Mouse (Mus musculus): ENCODE results near the gene Tmem87b. TPM values are rescaled to one million over a fixed set of nuclear protein-coding genes. Genes with fewer than 3 reads are reported as not detected.
A peak's percentile ranks its signal among the peaks of the same experiment; 100 is the strongest.

Tmem87b gene
- polyA plus RNA-seq, 1 experiment from 2014 or later = 20.4 TPM

- Histone ChIP-seq H3K9ac (ENCODE audit: low read depth, low read length) (no peak overlapping the region), H3K4me3 (ENCODE audit: low read depth, low read length) (no peak overlapping the region), H3K27ac (ENCODE audit: low read depth, low read length) (no peak overlapping the region), H3K4me1 (ENCODE audit: control insufficient read depth, insufficient read depth, low read length) (peaks cover 6% of the 10 kb centered on the region; the same call in 1 of the 2 replicates), H3K27me3 (ENCODE audit: control insufficient read depth, insufficient read depth, low read length) (no peaks in the 10 kb centered on the region), H3K4me2 (no peak overlapping the region), H3K36me3 (ENCODE audit: control insufficient read depth, insufficient read depth, low read length) (no peaks in the 10 kb centered on the region), H3K9me3 (replicated peaks; ENCODE audit: control insufficient read depth, low read length) (no peaks in the 10 kb centered on the region)
- ATAC-seq (replicated peaks; ENCODE audit: insufficient number of reproducible peaks, low FRiP score, low TSS enrichment) = no peak
- 48% methylated on average over 2 of the region's 2 CpGs for WGBS (ENCODE audit: insufficient replicate concordance)
Observed at GRCm38 (mm10) chr2:128812761-128813160, 5.2 kb upstream of the Tmem87b start.

GRCm38 (mm10) chr2:128816311-128816710, 1.6 kb upstream of the Tmem87b start:
- H3K36me3 ChIP-seq (ENCODE audit: control insufficient read depth, insufficient read depth, low read length) = no peaks in the 10 kb centered on the region
- H3K9me3 ChIP-seq (replicated peaks; ENCODE audit: control insufficient read depth, low read length) = no peaks in the 10 kb centered on the region
- H3K4me1 ChIP-seq (ENCODE audit: control insufficient read depth, insufficient read depth, low read length) = peaks cover 12% of the 10 kb centered on the region
- no peak overlapping the region for H3K9ac ChIP-seq (ENCODE audit: low read depth, low read length)
- no peak overlapping the region for H3K4me3 ChIP-seq (ENCODE audit: low read depth, low read length)
- no peak overlapping the region for H3K4me2 ChIP-seq
- no peak for ATAC-seq (replicated peaks; ENCODE audit: insufficient number of reproducible peaks, low FRiP score, low TSS enrichment)
- no peak overlapping the region for H3K27ac ChIP-seq (ENCODE audit: low read depth, low read length)
- H3K27me3 ChIP-seq (ENCODE audit: control insufficient read depth, insufficient read depth, low read length) = no peaks in the 10 kb centered on the region
- 69% methylated on average over 1 of the region's 1 CpGs for WGBS (ENCODE audit: insufficient replicate concordance)

GRCm38 (mm10) chr2:128816916-128817315, 1.0 kb upstream of the Tmem87b start:
- Histone ChIP-seq H3K4me3 (ENCODE audit: low read depth, low read length) (peak overlapping the region; percentile 85; the same call in 1 of the 2 replicates), H3K4me1 (ENCODE audit: control insufficient read depth, insufficient read depth, low read length) (peaks cover 12% of the 10 kb centered on the region), H3K4me2 (peak overlapping the region; percentile 80), H3K27me3 (ENCODE audit: control insufficient read depth, insufficient read depth, low read length) (no peaks in the 10 kb centered on the region), H3K9me3 (replicated peaks; ENCODE audit: control insufficient read depth, low read length) (no peaks in the 10 kb centered on the region), H3K9ac (ENCODE audit: low read depth, low read length) (no peak overlapping the region), H3K27ac (ENCODE audit: low read depth, low read length) (no peak overlapping the region), H3K36me3 (ENCODE audit: control insufficient read depth, insufficient read depth, low read length) (no peaks in the 10 kb centered on the region)
- ATAC-seq (replicated peaks; ENCODE audit: insufficient number of reproducible peaks, low FRiP score, low TSS enrichment) = no peak
- 52% methylated on average over 6 of the region's 6 CpGs for WGBS (ENCODE audit: insufficient replicate concordance)

GRCm38 (mm10) chr2:128817387-128817785, 532 bp upstream of the Tmem87b start:
- ATAC-seq (replicated peaks; ENCODE audit: insufficient number of reproducible peaks, low FRiP score, low TSS enrichment) = no peak
- Histone ChIP-seq H3K27me3 (ENCODE audit: control insufficient read depth, insufficient read depth, low read length) (no peaks in the 10 kb centered on the region), H3K27ac (ENCODE audit: low read depth, low read length) (peak overlapping the region; percentile 76), H3K9ac (ENCODE audit: low read depth, low read length) (peak overlapping the region; percentile 60; the same call in 1 of the 2 replicates), H3K9me3 (replicated peaks; ENCODE audit: control insufficient read depth, low read length) (no peaks in the 10 kb centered on the region), H3K36me3 (ENCODE audit: control insufficient read depth, insufficient read depth, low read length) (no peaks in the 10 kb centered on the region), H3K4me3 (ENCODE audit: low read depth, low read length) (peak overlapping the region; percentile 85), H3K4me2 (peak overlapping the region; percentile 80), H3K4me1 (ENCODE audit: control insufficient read depth, insufficient read depth, low read length) (peaks cover 12% of the 10 kb centered on the region)
- under 1% methylated on average over 7 of the region's 7 CpGs for WGBS (ENCODE audit: insufficient replicate concordance)

- peak overlapping the region; percentile 85 for H3K4me3 ChIP-seq (ENCODE audit: low read depth, low read length)
- H3K36me3 ChIP-seq (ENCODE audit: control insufficient read depth, insufficient read depth, low read length) = no peaks in the 10 kb centered on the region
- H3K4me2 ChIP-seq = peak overlapping the region; percentile 80
- H3K27ac ChIP-seq (ENCODE audit: low read depth, low read length) = peak overlapping the region; percentile 90
- no peaks in the 10 kb centered on the region for H3K9me3 ChIP-seq (replicated peaks; ENCODE audit: control insufficient read depth, low read length)
- no peaks in the 10 kb centered on the region for H3K27me3 ChIP-seq (ENCODE audit: control insufficient read depth, insufficient read depth, low read length)
- H3K4me1 ChIP-seq (ENCODE audit: control insufficient read depth, insufficient read depth, low read length) = peaks cover 12% of the 10 kb centered on the region
- ATAC-seq (replicated peaks; ENCODE audit: insufficient number of reproducible peaks, low FRiP score, low TSS enrichment) = no peak
- H3K9ac ChIP-seq (ENCODE audit: low read depth, low read length) = peak overlapping the region; percentile 80
- WGBS (ENCODE audit: insufficient replicate concordance) = 24% methylated on average over 14 of the region's 14 CpGs
Observed at GRCm38 (mm10) chr2:128818956-128819643, 1.2 kb downstream of the Tmem87b start.

- Histone ChIP-seq H3K27me3 (ENCODE audit: control insufficient read depth, insufficient read depth, low read length) (no peaks in the 10 kb centered on the region), H3K27ac (ENCODE audit: low read depth, low read length) (no peak overlapping the region), H3K9me3 (replicated peaks; ENCODE audit: control insufficient read depth, low read length) (no peaks in the 10 kb centered on the region), H3K4me2 (no peak overlapping the region), H3K4me3 (ENCODE audit: low read depth, low read length) (no peak overlapping the region), H3K9ac (ENCODE audit: low read depth, low read length) (no peak overlapping the region), H3K4me1 (ENCODE audit: control insufficient read depth, insufficient read depth, low read length) (peaks cover 7% of the 10 kb centered on the region), H3K36me3 (ENCODE audit: control insufficient read depth, insufficient read depth, low read length) (no peaks in the 10 kb centered on the region)
- 93% methylated on average over 2 of the region's 2 CpGs for WGBS (ENCODE audit: insufficient replicate concordance)
- ATAC-seq (replicated peaks; ENCODE audit: insufficient number of reproducible peaks, low FRiP score, low TSS enrichment) = no peak
Observed at GRCm38 (mm10) chr2:128820631-128821030, 2.7 kb downstream of the Tmem87b start.

GRCm38 (mm10) chr2:128823893-128824292, 6.0 kb downstream of the Tmem87b start:
- Histone ChIP-seq H3K9ac (ENCODE audit: low read depth, low read length) (no peak overlapping the region), H3K4me3 (ENCODE audit: low read depth, low read length) (no peak overlapping the region), H3K4me2 (no peak overlapping the region), H3K4me1 (ENCODE audit: control insufficient read depth, insufficient read depth, low read length) (peaks cover 4% of the 10 kb centered on the region), H3K27ac (ENCODE audit: low read depth, low read length) (no peak overlapping the region), H3K36me3 (ENCODE audit: control insufficient read depth, insufficient read depth, low read length) (peaks cover 5% of the 10 kb centered on the region; the same call in 1 of the 2 replicates), H3K9me3 (replicated peaks; ENCODE audit: control insufficient read depth, low read length) (no peaks in the 10 kb centered on the region), H3K27me3 (ENCODE audit: control insufficient read depth, insufficient read depth, low read length) (no peaks in the 10 kb centered on the region)
- no peak for ATAC-seq (replicated peaks; ENCODE audit: insufficient number of reproducible peaks, low FRiP score, low TSS enrichment)
- 81% methylated on average over 5 of the region's 5 CpGs for WGBS (ENCODE audit: insufficient replicate concordance)

- Histone ChIP-seq H3K9me3 (replicated peaks; ENCODE audit: control insufficient read depth, low read length) (no peaks in the 10 kb centered on the region), H3K27me3 (ENCODE audit: control insufficient read depth, insufficient read depth, low read length) (no peaks in the 10 kb centered on the region), H3K27ac (ENCODE audit: low read depth, low read length) (no peak overlapping the region), H3K4me2 (no peak overlapping the region), H3K4me3 (ENCODE audit: low read depth, low read length) (no peak overlapping the region), H3K36me3 (ENCODE audit: control insufficient read depth, insufficient read depth, low read length) (peaks cover 5% of the 10 kb centered on the region; the same call in 1 of the 2 replicates), H3K4me1 (ENCODE audit: control insufficient read depth, insufficient read depth, low read length) (no peaks in the 10 kb centered on the region), H3K9ac (ENCODE audit: low read depth, low read length) (no peak overlapping the region)
- WGBS (ENCODE audit: insufficient replicate concordance) = 91% methylated on average over 1 of the region's 1 CpGs
- ATAC-seq (replicated peaks; ENCODE audit: insufficient number of reproducible peaks, low FRiP score, low TSS enrichment) = no peak
Observed at GRCm38 (mm10) chr2:128827787-128828186, 9.9 kb downstream of the Tmem87b start.

- Histone ChIP-seq H3K27ac (ENCODE audit: low read depth, low read length) (no peak overlapping the region), H3K9ac (ENCODE audit: low read depth, low read length) (no peak overlapping the region), H3K27me3 (ENCODE audit: control insufficient read depth, insufficient read depth, low read length) (no peaks in the 10 kb centered on the region), H3K36me3 (ENCODE audit: control insufficient read depth, insufficient read depth, low read length) (peaks cover 10% of the 10 kb centered on the region), H3K4me2 (no peak overlapping the region), H3K9me3 (replicated peaks; ENCODE audit: control insufficient read depth, low read length) (no peaks in the 10 kb centered on the region), H3K4me3 (ENCODE audit: low read depth, low read length) (no peak overlapping the region), H3K4me1 (ENCODE audit: control insufficient read depth, insufficient read depth, low read length) (no peaks in the 10 kb centered on the region)
- no peak for ATAC-seq (replicated peaks; ENCODE audit: insufficient number of reproducible peaks, low FRiP score, low TSS enrichment)
- 84% methylated on average over 3 of the region's 3 CpGs for WGBS (ENCODE audit: insufficient replicate concordance)
Observed at GRCm38 (mm10) chr2:128832611-128833010, 14.7 kb downstream of the Tmem87b start.

Data from heart, embryonic 11.5 days (tissue).